Mouse (Mus musculus) liver, adult 2 months (tissue): ENCODE data around the gene Meis2.

ENCODE experiments used
- CTCF ChIP-seq: fragments of 200-500 bp; IDR thresholded peaks from 2 replicates; pipeline ENCODE4 v1.5.1; 2011; ENCODE audit warnings: low read depth, low read length, control low read depth
- POLR2A ChIP-seq: fragments of 200-500 bp; IDR thresholded peaks from 2 replicates; pipeline ENCODE4 v1.6.1; 2011; ENCODE audit warnings: low read length, control low read depth; ENCODE audit not compliant: insufficient read depth; ENCODE audit errors: extremely low read depth

DNA sequence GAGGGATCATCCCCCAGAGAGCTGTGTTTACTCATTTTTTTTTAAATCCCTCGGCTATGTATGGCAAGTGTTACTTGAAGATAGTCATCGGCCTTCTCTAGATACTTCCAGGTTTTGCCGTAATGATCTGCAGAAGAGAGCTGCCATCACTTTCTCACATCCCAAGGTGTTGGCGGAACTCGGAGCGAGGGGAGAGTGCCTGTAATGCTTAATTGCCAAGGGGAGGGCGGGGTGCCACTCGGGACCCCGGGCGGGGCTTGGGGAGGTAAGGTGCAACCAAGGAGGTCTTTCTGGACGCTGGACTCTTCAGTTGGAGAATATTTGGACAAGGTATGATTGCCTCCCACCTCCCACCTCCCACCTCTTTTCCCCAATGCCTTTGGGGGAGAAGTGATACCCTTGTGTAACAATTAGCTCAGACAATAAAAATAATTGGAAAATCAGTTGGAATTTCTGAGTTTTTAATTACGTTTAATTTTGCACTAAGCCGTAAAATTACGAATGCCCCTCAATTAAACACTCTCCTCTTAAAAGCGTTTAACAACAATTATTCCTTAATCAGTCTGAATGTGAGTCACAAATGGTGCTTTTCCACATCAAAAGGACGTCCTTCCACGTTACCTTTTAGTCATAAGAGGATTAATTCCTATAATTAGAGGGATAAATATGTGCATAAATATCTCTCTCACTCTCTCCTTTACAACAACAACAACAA is 9.2 kb upstream of the Meis2 start:
- TF ChIP-seq CTCF (no peak), POLR2A (no peak)
